Mouse (Mus musculus) erythroid progenitor cell, adult 5-6 weeks (primary cell): ENCODE results near the gene Parp3. TPM values are rescaled to one million over a fixed set of nuclear protein-coding genes. Genes with fewer than 3 reads are reported as not detected.

Experiments used
- ATAC-seq: replicated peaks from 2 replicates; pipeline ENCODE4 v1.8.0; 2016; ENCODE audit warnings: moderate number of reproducible peaks, mild to moderate bottlenecking, moderate TSS enrichment, inconsistent platforms; ENCODE audit not compliant: poor library complexity, low FRiP score, severe bottlenecking
- total RNA-seq, 2 experiments: library from RNA; stranded (forward) in 1 of 2; stranded (reverse) in 1 of 2; fragments of 150-400 nt in 1 of 2; fragments of 186-747, 209-891 nt in 1 of 2; gene quantifications; 2 replicates each; pipeline versions ENCODE4 v1.2.3 to v1.2.4; 2015 to 2017; ENCODE audit warnings: low replicate concordance in 2 of 2

The Parp3 gene
- total RNA-seq, 2 experiments from 2014 or later = 3.3 to 4.2 TPM

DNA sequence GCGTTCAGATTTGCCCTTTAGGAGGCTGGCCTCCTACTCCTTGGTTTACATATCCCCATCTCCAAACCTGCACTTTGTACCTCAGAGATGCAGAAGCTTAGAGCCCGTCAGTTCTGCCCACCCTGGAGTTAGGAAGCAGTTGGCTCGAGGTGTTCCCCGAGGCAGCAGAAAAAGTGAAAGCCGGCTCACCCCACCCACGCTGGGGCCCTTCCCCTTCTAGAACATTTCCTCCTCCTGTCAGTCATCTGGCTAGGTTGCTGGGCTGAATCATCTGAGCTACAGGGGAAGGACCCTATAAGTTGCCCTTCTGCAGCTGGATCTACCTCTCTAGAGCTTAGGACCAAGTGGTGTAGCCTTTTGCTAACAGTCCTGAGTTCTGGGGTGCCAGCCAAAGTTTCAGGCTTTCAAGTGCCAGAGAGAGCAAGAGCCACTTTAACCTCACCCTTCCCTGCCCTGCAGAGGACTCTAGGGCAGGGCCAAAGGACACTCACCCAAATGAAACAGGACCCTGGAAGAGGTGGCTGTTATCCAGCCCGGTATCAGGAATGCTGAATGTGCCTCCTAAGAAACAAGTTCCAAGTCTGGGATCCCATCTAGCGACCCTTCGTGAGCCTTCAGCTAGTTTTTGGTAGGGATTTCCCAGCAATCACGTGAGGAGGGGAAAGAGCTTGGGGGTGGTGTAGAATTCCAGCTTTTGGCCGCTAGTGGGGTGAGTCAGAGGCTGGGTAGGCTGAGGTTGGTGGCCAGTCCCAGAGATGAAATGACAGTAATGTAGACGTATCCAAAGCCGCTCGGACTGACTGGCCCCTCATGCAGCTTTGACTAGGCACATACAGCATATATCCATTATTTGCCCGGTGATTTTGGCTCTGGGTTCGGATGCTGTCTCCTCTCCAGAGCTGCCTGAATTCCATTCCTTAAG is 486 bp downstream of the Parp3 start:
- no peak for ATAC-seq

DNA sequence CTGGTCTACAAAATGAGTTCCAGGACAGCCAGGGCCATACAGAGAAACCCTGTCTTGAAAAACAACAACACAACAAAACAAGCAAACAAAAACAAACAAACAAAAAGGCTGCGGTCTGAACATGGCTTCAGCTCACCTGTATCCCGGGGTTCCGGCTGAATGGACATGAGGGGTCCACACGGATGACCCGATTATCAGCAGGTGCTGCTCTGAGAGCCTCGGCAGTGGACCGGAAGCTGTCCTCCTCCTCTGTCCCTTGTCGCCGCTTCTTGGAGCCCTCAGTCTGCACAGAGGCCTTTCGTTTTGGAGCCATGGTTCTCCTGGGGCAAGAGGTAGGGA is 1.1 kb downstream of the Parp3 start, which contains the start of gene Rrp9:
Rrp9 (plus strand) TSS at position 301 of the 339 bp plus-strand sequence.
- no peak for ATAC-seq

DNA sequence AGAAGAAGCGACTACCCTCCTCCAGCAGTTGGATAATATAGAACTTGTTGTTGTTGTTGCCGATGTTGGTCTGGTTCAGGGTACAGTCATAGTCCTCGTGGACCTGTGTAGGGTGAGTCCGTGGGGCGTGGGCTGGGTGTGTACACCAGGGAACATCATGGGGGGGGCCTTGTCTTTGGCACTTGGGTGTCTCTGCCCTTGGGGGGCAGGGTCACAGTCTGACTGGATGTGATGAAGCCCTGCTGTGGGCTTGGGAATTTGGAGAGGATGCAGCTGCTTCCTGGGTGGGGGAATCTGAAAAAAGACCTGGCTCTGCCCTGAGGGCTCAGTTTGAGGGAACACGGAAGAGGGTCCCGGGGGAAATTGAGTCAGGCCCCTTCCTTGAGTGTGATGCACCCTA is 1.7 kb downstream of the Parp3 start:
- no peak for ATAC-seq

DNA sequence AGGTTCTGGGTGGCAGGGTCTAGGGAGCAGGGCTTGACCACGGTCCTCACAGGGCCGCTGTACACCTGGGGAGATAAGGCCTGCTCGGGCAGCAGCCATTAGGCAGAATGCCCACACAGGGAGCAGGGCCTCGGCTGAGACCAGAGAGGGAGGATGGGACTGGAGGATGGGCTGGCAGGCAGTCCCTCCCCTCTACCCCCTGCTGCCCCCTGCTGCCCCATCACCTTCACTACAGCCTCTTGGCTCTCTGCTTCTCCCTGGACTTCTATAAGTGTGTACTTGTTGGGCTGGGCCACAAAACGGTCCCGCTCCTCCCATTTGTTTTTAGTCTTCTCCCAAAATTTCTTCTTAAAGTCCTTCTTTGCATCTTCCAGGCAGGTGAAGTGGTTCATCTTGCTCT is 2.3 kb downstream of the Parp3 start:
- no peak for ATAC-seq

DNA sequence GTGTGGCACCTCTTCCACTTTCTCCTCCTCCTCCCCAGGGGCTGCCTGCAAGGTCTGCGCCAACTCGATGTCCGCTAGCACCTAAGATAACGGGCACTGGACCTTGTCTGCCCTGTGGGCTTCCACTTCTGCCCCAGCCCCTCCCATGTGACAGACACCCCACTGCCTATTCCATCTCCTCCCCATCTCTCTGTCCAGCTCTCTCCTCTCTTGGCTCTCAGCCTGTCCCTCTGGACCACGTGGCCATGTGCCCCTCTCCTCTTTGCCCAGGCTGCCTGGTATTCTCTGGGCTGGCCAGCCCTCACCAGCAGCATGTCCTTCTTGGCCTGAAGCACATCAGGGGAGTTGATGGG is 3.0 kb downstream of the Parp3 start:
- no peak for ATAC-seq

DNA sequence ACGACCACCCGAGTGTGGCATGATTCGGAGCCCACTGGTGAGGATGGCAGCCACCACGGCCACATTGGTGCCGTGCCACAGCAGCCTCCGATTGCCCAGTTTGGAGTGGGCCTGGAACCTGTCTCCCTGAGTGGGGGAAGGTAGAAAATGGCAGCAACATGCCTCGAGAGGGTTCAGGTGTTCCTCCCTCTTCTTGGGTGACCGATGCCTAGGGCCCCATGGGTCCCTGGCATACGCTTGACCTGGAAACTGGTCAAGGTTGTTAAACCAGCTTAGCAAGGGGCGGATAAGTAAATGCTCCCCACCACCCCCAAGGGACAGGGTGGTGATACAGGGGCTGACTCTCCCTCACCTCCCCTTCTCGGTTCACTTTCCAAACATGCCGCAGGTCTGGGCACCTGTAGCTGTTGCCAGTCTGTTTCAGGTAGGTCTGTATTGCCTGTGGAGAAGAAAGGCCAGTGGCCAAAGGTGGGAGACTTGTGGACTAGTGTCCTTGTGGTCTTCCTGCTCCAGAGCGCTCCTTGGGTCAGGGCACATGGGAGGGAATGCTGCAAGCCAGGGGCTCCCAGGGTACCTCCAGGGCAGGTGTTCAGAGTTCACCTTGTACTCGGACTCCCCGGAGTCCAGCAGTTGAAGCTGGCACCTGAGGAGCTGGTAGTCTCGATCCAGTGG is 3.5 kb downstream of the Parp3 start:
- no peak for ATAC-seq

DNA sequence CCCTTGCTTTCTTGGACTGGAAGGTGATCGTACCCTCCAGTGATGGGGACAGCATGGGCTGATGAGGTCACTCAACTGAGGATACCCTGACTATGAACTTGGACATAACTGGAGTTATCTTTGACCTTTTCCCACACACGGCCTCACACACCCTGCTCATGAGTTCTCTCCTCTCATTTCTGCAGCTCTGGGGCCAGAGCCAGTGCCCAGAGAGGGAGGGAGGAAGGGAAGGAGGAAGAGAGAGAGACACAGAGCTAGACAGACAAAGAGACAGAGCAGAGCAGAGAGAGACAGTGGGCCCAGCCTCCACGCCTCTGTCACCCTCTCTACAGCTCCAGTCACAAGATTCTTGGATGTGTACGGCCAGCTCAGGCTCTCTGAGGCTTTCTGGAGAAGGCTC is 4.4 kb downstream of the Parp3 start:
- ATAC-seq = no peak

DNA sequence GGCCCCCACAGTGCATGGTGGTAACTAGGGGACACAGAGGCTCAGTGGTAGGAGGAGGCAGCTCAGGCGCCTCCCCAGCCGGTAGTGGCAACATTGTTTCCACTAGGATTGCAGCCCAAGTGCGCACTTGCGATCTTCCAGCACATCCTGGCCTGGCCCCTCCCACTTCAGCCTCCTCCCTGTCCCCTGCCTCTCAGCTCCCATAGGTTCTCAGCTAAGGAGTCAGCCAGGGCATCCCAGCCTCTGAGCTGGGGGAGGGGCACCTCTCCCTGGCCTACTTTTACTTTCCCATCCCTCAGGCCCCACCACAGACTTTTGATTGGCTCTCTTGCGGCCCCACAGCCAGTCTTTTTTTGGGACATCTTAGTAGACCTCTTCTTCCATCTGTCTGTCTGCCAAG is 4.9 kb downstream of the Parp3 start:
- no peak for ATAC-seq

DNA sequence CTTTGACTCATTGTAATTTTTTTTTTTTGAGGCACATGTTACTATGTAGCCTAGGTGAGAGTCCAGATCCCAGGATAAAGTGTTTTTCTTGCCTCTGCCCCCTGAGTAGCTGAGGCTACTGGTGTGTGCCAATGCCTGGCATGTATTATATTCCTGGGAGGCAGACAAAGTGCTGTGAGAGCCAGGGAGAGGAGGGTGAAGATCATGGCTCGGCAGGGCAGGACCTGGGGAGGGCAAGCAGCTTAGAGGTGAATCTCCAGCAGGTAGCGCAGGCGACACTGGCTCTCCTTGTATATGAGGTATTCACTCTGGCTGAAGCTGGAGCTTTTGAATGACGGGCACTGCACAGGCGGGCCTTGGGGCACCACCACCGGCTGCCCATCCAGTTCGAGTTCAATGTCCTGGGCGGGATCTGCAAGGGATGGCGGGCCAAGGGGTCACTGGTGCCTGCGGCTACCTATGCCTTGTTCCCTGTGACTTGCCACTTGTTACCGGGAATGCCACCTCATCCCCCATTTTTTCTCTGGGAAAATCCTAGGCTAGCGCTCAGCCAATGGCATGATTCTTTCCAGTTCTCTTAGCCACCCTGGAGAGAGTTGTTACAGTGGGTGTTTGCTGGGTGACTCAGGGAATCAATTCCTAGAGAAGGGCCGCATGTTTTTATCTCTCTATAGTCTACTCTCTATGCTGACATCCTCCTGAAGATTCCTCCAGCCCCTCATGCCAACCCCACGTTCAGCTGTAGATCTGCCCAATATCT is 5.6 kb downstream of the Parp3 start:
- no peak for ATAC-seq

DNA sequence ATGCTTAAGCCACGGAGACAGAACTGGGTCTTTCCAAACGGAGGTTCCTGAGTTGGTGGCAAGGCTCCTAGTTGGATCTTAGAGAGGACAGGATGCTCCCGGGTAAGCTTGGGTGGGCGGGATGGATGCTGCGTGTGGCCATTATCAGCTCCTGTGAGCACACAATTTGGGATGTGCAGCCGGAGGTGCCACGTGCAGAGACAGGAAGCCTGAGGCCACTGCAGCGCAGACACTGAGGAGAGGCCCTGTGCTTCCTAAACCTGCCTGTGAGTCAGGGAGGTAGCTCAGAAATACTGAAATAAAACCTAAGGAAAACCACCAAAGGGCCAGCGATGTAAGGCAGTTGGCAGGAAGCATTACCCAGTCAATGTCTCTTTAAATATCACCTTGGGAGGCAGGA is 7.0 kb downstream of the Parp3 start:
- no peak for ATAC-seq

DNA sequence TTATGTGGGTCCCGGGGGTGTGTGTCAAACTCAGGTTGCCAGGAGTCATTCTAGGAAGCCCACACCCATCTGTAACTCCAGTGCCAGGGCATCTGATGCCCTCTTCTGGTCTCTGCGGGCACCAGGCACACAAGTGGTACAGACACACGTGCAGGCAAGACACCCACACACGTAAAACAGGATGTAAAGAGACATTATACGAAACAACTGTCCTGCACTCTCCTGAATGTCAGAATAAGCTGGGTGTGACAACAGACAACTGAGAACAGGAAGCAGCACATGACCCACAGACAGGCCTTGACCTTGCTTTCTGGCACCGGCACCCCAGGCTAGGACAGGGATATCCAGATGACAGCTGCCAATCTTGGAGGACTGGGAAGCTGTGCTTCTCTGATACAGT is 7.4 kb downstream of the Parp3 start:
- ATAC-seq = no peak

DNA sequence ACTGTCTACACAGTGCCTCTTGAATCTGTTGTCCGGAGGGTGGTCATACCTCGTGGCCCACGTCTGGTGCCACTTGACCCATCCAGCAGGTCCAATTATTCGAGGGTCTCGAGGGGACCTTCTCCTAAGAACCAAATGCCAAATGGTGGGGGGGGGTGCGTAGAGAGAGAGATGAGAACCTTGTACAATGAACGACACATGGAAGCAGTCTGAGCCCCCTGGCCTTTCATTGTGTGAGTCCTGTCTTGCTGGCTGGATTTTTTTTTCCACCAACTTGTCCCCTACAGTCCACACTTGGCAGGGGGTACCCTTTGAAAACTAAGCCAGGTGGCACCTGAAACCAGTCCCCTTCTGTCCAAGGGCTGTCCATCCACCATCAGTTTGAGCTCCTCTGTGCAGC is 9.0 kb downstream of the Parp3 start:
- ATAC-seq = no peak

DNA sequence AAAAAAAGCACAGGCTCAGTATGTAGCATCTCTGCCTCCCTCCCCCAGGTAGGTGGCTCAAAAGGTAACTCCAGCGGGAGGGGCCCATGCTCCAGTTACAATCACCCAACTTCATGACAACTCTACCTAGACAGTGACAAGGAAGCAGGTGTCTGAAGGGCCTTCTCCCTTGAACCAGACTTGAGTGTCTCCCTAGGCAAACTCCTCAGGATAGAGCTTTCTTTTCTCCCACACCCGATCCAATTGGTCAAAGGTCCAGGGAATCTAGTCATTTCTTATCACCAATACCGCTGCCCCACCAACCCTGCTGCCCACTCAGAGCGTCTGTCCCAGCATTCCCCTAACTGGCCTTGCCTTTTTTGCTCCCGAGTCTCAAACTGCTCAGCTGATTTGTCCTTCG is 10.0 kb downstream of the Parp3 start:
- ATAC-seq = no peak

DNA sequence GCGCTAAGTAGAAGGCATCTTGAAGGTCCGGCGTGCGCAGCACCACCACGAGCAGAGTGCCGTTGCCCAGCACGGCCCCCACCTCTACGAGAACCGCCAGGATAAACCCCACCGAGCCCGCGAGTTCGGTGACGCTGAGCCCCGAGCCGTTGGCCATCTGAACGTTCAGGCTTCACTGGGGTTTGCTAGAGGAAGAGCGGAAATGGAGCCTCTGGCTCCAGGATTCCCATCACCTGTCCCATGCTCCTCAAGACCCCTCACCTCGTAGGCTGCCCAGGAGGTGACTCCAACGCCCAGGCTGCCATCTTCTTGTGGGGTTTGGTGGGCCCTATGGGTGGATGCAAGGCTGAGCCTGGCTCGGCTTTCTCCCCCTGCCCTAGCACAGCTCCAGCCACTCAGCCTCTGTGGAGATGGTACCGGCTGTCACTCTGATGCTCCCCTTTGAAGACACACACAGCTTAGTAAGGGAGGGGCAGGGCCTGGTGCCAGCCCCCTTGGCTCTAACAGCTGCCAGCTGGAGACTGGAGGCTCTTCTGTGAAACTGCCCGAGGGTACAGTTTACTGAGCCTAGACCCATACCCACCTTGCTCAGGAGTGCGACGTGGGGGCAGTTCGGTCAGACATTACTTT is 11.1 kb downstream of the Parp3 start, which contains the start of gene Gpr62:
Gpr62 (minus strand) TSS at position 368 of the 630 bp plus-strand sequence.
- no peak for ATAC-seq

DNA sequence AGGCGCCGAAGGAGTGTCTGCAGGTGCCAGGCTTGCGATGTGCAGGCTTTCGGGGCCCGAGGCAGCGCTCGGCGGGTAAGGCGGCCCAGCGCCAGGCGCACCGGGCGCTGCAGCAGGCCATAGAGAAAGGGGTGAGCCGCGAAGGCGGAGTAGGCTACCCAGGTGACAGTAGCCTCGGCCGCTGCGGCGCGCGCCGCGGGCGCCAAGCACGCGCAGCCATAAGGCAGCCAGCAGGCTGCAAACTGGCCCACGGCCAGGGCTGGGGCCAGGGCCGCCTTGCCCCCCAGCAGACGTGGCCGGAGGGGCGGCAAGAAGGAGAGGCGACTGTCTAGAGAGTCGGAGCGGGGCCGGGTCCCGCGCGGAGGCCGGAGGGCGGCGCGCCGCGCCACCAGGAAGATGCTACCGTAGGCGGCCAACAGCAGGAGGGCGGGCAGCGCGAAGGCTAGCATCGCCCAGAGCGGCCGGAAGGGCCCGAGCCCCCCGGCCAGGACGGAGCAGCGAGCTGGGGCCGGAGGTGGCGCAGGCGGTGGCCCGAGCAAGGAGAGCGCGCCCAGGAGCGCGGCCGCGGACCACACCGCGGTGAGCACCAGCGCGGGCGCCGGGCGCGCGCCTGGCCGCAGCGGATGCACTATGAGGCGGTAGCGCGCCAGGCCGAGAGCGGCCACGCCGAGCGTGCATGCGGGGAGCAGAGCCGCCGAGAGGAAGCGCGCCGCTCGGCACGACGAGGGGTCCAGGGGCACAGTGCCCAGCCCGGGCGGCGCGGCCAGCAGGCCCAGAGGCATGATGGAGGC is 11.8 kb downstream of the Parp3 start:
- 0 out of 2 replicates have a peak, but pooled peaks have one; percentile 25 for ATAC-seq

DNA sequence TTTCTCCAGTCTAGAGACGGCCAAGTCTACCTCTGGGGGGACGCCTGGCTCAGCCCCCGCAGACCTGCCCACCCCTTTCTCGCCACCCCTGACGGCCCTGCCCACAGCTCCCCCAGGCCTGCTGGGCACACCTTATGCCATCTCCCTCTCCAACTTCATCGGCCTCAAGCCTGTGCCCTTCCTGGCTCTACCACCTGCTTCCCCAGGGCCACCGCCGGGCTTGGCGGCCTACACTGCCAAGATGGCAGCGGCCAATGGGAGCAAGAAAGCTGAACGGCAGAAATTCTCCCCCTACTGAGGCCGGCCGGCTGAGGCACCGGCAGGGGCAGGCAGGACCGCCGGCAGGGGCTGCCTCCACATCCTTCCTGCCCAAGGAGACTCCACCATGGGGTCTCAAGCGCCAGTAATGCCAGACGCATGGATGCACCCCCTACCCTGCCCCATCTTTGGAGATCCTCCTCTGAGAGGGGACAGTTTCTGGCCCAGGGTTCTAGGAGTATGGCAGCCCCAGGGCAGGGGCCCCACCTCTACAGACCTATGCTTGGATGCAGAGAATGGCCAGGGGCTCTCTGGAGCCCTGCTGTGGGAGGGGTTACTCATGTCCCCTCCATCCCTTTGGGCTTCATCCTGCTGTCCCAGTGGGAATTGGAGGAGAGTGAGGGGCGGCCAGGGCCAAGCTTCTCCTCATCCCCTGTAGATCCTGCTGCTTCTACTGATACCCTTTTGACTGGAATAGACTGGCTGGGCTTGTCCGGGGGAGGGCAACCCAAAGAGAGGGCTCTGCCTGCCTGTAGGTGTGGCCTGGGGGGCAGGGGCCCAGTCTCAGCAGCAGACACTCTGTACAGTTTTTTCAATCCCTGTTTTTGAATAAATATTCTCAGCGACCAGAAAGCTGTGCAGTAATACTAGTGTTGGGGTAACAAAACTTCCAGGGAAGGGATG is 13.4 kb downstream of the Parp3 start:
- ATAC-seq = no peak

DNA sequence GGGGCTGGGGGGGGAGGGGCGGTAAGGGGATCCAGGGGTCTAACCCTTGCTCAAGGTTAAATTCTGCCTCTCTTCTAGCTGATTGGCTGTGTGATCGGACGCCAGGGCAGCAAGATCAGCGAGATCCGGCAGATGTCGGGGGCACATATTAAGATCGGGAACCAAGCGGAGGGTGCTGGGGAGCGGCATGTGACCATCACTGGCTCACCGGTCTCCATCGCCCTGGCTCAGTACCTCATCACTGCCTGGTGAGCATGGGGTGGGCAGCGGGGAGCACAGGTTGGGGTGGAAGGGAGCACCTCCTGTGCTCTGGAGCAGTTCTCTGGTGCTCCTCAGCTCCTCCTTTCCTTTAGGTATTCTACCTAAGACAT is 14.3 kb downstream of the Parp3 start:
- ATAC-seq = no peak

DNA sequence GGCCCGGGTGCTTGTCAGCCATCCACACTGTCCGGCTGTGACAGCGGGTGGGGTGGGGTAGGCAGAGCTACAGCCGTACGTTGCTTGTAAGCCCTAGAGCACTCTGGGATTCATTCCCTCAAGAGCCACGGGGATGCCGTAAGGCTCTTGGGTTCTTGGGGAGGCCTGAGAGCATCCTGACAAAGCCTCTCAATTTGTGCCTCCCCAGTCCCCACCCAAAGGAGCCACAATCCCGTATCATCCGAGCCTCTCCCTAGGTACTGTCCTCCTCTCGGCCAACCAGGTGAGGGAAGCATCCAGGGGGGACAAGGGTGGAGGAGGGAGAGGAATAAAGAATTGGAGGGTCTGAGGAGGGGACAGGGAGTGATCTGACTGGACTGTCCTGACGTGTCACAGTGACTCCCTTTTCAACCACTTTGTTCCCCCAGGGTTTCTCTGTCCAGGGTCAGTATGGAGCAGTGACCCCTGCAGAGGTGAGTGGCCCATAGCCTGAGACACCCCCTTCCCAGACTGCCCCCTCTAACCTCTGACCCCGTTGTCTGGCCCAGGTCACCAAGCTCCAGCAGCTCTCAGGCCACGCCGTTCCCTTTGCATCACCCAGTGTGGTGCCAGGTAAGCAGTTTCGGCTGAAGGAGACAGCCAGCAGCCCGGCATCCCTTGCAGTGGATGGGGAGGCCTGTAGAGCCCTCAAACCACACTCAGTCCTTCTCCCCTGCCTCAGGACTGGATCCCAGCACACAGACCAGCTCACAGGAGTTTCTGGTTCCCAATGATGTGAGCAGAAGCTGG is 14.9 kb downstream of the Parp3 start:
- ATAC-seq = no peak
